8 mouse cellular contexts compared by ENCODE assay signal in genomic region chr6:32493557-32493956, GRCm38 (mm10).
DNase-seq lines count a peak whose midpoint lies in the region.

No protein-coding gene starts in this region.

- peak; percentile 39 to 69 for DNase-seq in adrenal gland, adult (ENCODE audit: inconsistent age in 2 of 2, low spot score in 1 of 2)
- DNase-seq in adrenal gland, adult 18-20 months (ENCODE audit: low spot score in 2 of 2) = no peak
- peak; percentile 57 to 68 for DNase-seq in heart, adult 9 months (ENCODE audit: low spot score in 2 of 2)
- DNase-seq in kidney, postnatal 10 days = peak; percentile 66
- DNase-seq in lung, postnatal 25 days (ENCODE audit: low spot score) = peak; percentile 61
- no peak for DNase-seq in right cerebral cortex, adult 18-20 months
- no peak for DNase-seq in thymus, adult 18-20 months
- DNase-seq in layer of hippocampus, adult 11-12 months (ENCODE audit: low spot score) = no peak

Comparison
In these comparisons a context has a peak if more than half of its experiments do, and no peak if none do; other contexts are left out.
1. DNase-seq: peak in adrenal gland, adult (2 of 2), heart, adult 9 months (2 of 2), kidney, postnatal 10 days (single experiment) and lung, postnatal 25 days (single experiment); none in adrenal gland, adult 18-20 months (0 of 2), right cerebral cortex, adult 18-20 months (single experiment), thymus, adult 18-20 months (0 of 2) and layer of hippocampus, adult 11-12 months (single experiment).